Mouse (Mus musculus): Measurements from ENCODE around the gene Scamp5. TPM values are rescaled to one million over a fixed set of nuclear protein-coding genes. Genes with fewer than 3 reads are reported as not detected.
A peak's percentile ranks its signal among the peaks of the same experiment; 100 is the strongest.

Gene Scamp5
- total RNA-seq, 2 experiments from 2014 or later, result 5.7 TPM

DNA sequence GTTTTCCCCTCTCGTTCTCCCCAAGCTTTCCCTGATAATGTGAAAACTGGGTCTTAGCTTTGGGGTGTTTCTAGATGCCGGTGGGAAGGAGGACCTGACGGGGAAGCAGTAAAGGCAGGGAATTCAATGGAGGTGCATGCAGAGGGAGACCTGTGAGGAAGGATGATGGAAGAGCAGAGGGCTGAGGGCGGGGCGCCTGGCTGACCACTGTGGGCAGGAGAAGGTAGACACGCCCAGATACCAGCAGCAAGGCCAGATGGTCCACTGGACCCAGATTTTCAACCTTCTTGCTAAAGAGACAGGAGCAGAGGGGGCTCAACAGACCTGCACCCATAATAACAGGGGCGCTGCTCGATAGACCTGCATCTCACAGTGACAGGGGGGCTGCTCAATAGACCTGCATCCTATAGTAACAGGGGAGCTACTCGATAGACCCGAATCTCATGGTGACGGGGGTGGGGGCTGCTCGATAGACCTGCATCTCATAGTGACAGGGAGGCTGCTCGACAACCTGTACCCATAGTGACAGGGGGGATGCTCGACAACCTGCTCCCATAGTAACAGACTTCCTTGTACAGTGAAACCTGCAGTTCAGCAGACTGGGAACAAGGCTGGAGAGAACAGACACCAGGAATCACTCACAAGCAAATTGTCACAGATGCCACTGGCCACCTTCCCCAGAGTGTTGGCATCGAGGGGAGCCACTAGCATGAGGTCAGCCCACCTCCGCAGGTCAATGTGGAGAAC is 48.2 kb downstream of the Scamp5 start:
- DNase-seq, result no peak

DNA sequence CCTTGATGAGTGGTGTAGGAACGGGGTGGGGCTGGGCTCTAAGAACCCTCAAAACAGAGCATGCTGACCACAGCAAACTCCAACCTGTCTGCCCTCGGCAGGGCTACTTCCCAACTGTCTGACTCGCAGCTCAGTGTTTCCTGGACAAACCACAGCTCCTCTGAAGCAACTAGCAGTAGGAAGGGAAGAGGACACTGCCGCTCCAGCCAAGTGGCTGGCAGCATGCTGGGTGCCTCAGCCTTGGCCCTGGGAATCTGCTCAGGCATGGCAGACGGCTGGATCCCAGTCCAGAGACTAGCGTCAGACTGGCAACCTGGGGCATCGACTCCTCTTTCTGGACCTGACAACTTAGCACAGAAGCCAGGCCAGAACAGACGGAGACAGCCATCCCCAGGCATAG is 50.5 kb downstream of the Scamp5 start:
- DNase-seq, result peak in 1 of 2 experiments; percentile 58

DNA sequence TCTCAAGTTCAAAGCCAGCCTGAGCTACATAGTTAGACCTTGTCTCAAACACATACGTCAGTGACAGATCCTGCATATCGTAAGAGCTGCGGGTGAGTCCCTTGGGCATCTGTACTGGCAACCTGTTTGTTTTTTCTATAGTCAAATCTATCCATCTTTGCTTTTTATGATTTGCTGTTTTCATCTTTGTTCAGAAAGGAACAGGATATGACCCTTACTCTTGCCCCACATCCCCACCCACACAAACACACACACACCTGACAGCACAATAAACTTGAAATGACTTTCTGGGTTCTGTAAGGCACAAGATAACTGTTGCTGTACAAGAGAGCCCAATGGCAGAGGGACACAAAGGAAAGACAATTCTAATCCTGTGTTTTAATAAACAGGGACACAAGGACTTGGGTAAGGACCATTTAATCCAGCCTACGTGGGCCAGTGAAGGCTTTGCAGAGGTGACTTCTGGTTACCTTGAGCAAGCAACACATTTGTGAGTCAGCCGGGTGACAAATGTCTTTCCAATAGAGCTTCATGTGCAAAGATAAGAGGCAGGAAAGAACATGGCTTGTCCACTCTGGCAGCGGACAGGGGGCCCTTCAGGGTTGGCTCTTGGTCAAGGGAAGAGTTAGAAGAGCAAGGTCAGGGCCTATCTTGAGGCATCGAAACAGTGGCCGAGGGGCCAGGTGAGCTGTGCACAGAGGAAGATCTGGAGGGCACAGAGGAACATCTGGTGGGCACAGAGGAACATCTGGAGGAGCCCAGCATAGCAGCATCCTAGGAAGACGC is 60.5 kb downstream of the Scamp5 start:
- peak; percentile 38 to 39 for DNase-seq

DNA sequence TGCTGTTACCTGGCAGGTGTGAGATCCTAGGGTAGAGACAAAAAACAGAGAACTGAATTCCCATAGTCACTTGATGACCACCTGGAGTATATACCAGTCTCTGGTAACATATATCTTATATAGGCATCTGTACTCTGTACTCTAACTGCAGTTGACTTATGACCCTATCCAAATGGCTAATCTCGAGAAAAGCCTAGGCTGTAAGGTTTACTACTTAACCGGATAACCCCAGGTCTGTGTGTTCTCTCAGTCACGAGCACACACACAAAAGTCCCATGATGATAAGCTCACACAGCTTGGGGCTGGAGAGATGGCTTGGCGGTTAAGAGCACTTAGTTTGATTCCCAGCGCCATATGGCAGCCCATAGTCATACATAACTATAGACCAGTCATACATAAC is 61.5 kb downstream of the Scamp5 start:
- DNase-seq, result no peak

DNA sequence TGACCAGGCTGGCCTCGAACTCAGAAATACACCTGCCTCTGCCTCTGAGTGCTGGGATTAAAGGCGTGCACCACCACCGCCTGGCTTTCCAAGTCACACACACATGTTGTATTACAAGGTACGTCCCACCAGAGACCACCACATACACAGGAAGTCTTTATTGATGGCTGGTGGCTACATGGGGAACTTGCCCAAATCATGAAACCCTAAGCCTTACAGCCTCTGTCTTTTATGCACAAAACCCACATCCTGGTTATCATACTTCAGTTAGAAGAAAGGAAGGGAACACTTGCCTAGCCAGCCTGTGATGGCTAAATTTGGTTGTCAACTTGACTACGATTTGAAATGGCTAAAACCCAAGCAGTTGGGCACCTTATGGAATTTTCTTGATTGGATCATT is 63.8 kb downstream of the Scamp5 start:
- DNase-seq, result no peak

DNA sequence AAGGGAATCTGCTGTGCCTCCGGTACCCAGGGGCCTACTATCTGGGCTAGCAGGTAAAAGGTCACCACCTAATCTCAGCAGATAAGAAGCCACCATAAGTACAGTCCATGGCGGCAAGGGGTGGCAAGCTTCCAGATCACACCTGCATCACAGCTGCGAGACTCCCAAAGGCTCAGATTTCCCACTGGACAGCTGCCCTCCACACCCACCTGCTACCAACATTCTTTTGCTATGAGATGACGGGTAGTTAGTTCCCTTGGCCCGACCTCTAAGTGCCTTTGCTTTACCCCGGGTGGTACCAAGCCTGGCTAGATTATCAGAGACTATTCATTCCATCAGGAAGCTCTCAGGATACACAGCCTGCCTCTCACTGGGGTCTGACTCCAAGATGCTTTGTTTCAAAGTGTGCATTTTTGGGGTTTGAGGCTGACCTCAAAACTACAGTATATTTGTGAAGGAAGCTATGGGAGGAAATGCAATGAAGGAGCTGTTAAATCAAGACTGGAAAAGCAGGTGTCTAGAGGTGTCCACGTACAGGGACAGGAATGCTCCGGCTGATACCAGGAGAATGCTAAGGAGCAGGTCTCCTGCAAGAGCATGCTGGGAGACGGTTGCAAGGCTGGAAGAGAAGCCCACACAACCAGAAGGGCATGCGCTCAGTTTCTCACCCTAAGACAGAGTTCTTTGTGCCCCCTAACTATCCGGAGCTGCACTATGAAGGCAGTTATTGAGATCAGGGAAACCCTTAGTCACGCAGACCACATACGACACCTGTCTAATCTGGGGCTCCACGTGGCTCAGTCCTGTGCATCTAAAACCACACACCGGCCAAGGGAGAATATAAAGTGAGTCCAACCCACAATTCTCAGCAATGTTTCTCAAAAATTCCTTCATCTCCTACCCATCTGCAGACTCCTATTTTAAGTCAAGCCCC is 65.3 kb downstream of the Scamp5 start:
- peak in 1 of 2 experiments; percentile 20 for DNase-seq

DNA sequence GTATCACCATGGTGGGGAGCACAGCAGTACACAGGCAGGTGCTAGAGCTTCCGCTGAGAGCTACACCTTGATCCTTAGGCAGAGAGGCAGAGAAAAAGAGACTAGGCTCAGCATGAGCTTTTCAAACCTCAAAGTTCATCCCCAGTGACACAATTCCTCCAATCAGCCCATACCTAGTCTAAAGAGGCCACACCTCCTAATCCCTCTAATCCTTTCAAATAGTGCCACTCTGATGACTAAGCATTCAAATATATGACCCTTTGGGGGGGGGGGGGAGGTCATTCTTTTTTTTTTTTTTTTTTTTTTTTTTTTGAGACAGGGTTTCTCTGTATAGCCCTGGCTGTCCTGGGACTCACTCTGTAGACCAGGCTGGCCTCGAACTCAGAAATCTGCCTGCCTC is 69.1 kb downstream of the Scamp5 start:
- no peak for DNase-seq

DNA sequence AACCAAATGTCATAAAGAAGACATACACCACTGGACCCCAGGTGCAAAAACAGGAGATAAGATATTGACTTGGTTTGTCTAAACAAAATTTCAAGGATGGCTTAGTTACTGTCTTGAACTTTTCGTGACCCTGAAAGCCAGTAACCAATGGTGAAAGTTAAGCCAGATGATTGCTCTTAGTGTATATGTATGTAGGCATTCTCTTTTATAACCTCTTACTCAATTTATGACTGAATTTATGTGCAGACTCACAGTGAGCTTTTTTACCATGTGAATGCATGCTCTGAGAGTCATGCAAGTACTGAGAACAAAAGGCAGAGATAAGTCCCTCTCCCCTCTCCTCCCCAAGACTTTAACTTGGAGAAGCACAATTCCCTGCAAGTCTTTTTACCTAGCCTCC is 75.0 kb downstream of the Scamp5 start:
- no peak for DNase-seq

Other genes with a start within 250 kb of the Scamp5 start
- not detected for gene Trcg1, start 231.5 kb downstream of the Scamp5 start, total RNA-seq (2021)
- gene 1700017B05Rik, start 205.4 kb downstream of the Scamp5 start, total RNA-seq (2021), result 10 to 100 TPM in 1 of 2 experiments, 1 to 10 TPM in 1; 8.9 to 11.5 TPM
- 1 to 10 TPM; 7.8 to 8.6 TPM for gene Ppcdc, start 27.9 kb downstream of the Scamp5 start, total RNA-seq (2021)
- 1 to 10 TPM in 1 of 2 experiments, under 1 TPM in 1; 0.92 to 2.0 TPM for gene Rpp25, start 36.0 kb upstream of the Scamp5 start, total RNA-seq (2021)
- 1,000 to 10,000 TPM; 2,577 to 2,715 TPM for gene Cox5a, start 53.2 kb upstream of the Scamp5 start, total RNA-seq (2021)
- gene Fam219b, start 69.5 kb upstream of the Scamp5 start, total RNA-seq (2021), result 1 to 10 TPM; 8.1 to 9.2 TPM
- gene Mpi, start 84.7 kb upstream of the Scamp5 start, total RNA-seq (2021), result 100 to 1,000 TPM; 118 to 140 TPM
- 10 to 100 TPM; 24.2 to 28.5 TPM for gene Scamp2, start 92.9 kb upstream of the Scamp5 start, total RNA-seq (2021)
- 1 to 10 TPM; 8.6 to 9.3 TPM for gene Ulk3, start 121.4 kb upstream of the Scamp5 start, total RNA-seq (2021)
- gene Cplx3, start 138.2 kb upstream of the Scamp5 start, total RNA-seq (2021), result not detected
- under 1 TPM; 0.15 to 0.23 TPM for gene Lman1l, start 152.7 kb upstream of the Scamp5 start, total RNA-seq (2021)
- 10 to 100 TPM; 23.7 to 30.6 TPM for gene Csk, start 185.6 kb upstream of the Scamp5 start, total RNA-seq (2021)
- gene Cyp1a2, start 215.6 kb upstream of the Scamp5 start, total RNA-seq (2021), result not detected
- gene Cyp1a1, start 219.9 kb upstream of the Scamp5 start, total RNA-seq (2021), result under 1 TPM; 0.15 to 0.39 TPM
- 1 to 10 TPM; 4.7 to 6.6 TPM for gene Edc3, start 240.5 kb upstream of the Scamp5 start, total RNA-seq (2021)